ENCODE assay signal across 8 mouse cellular contexts in genomic region chr2:161511101-161511759, GRCm38 (mm10).
DNase-seq lines count a peak whose midpoint lies in the region; ATAC-seq lines count a peak whose summit lies in the region.

No protein-coding gene starts in this region.

- H3K4me1 ChIP-seq in kidney, embryonic 14.5 days (ENCODE audit: control insufficient read depth, insufficient read depth, low read length), result no peaks in the 10 kb centered on the region
- H3K4me1 ChIP-seq in embryonic facial prominence, embryonic 10.5 days, result peaks cover 10% of the 10 kb centered on the region

- no peaks in the 10 kb centered on the region for H3K9me3 ChIP-seq in kidney, embryonic 14.5 days (ENCODE audit: control insufficient read depth, low read length)
- H3K9me3 ChIP-seq in embryonic facial prominence, embryonic 10.5 days, result no peaks in the 10 kb centered on the region

- peak overlapping the region; percentile 50 for H3K4me3 ChIP-seq in kidney, embryonic 14.5 days (ENCODE audit: low read length)
- peak overlapping the region; percentile 63 for H3K4me3 ChIP-seq in embryonic facial prominence, embryonic 10.5 days

- no peak for DNase-seq in kidney, postnatal 36 days
- DNase-seq in embryonic facial prominence, embryonic 10.5 days (ENCODE audit: low spot score), result no peak
- DNase-seq in induced T-regulatory cell, adult 2 months (ENCODE audit: low read depth), result peak; percentile 37
- peak; percentile 40 for DNase-seq in naive thymus-derived CD4-positive, alpha-beta T cell, adult 2 months (ENCODE audit: low read depth)
- DNase-seq in thymus, postnatal 10 days (ENCODE audit: low spot score in 2 of 2), result no peak
- no peak for DNase-seq in cerebellum, adult 11-12 months

- WGBS in kidney, embryonic 14.5 days, result 22% methylated on average over 8 of the region's 8 CpGs
- 25% methylated on average over 8 of the region's 8 CpGs for WGBS in embryonic facial prominence, embryonic 10.5 days

- H3K9ac ChIP-seq in kidney, embryonic 14.5 days (ENCODE audit: low read depth, low read length), result peak overlapping the region; percentile 59

- H3K36me3 ChIP-seq in kidney, embryonic 14.5 days (ENCODE audit: control insufficient read depth, insufficient read depth, low read length), result no peaks in the 10 kb centered on the region
- H3K36me3 ChIP-seq in embryonic facial prominence, embryonic 10.5 days (replicated peaks), result no peaks in the 10 kb centered on the region

- H3K27me3 ChIP-seq in kidney, embryonic 14.5 days (ENCODE audit: control insufficient read depth, insufficient read depth, low read length), result no peaks in the 10 kb centered on the region
- no peaks in the 10 kb centered on the region for H3K27me3 ChIP-seq in embryonic facial prominence, embryonic 10.5 days (replicated peaks; ENCODE audit: low read depth, poor library complexity, severe bottlenecking)

- no peak overlapping the region for H3K27ac ChIP-seq in kidney, embryonic 14.5 days (ENCODE audit: low read depth, low read length)
- peak overlapping the region; percentile 84 for H3K27ac ChIP-seq in embryonic facial prominence, embryonic 10.5 days (replicated peaks)

- H3K4me2 ChIP-seq in kidney, embryonic 14.5 days (replicated peaks; ENCODE audit: low read depth, low read length), result peak overlapping the region; percentile 65

- ATAC-seq in kidney, embryonic 14.5 days (ENCODE audit: low FRiP score, low TSS enrichment), result peak; percentile 42; the same call in 1 of the 2 replicates
- ATAC-seq in megakaryocyte, adult 5-6 weeks (ENCODE audit: poor library complexity, severe bottlenecking), result no peak

Comparison
In these comparisons a context has a peak if more than half of its experiments do, and no peak if none do; other contexts are left out.
1. DNase-seq: peak in induced T-regulatory cell, adult 2 months (single experiment) and naive thymus-derived CD4-positive, alpha-beta T cell, adult 2 months (single experiment); none in kidney, postnatal 36 days (0 of 2), embryonic facial prominence, embryonic 10.5 days (single experiment), thymus, postnatal 10 days (0 of 2) and cerebellum, adult 11-12 months (single experiment).